Mouse (Mus musculus) lung, embryonic 16.5 days (tissue): Measurements from ENCODE around the gene Bmp3. TPM values are rescaled to one million over a fixed set of nuclear protein-coding genes. Genes with fewer than 3 reads are reported as not detected.

Experiments used
- polyA plus RNA-seq: library from polyadenylated mRNA; unstranded; fragments of >200 nt; fragmentation: Nextera tagmentation; extraction: Ambion mirVana; gene quantifications from 2 replicates; pipeline ENCODE4 v1.2.1, GENCODE M21; 2015

Gene Bmp3
- polyA plus RNA-seq, 1 experiment from 2014 or later = 7.3 TPM

Other genes with a start within 250 kb of the Bmp3 start
- gene Prkg2, start 182.9 kb downstream of the Bmp3 start, polyA plus RNA-seq = 1.8 and 2.1 TPM in 2 replicates